In the genomic region with DNA sequence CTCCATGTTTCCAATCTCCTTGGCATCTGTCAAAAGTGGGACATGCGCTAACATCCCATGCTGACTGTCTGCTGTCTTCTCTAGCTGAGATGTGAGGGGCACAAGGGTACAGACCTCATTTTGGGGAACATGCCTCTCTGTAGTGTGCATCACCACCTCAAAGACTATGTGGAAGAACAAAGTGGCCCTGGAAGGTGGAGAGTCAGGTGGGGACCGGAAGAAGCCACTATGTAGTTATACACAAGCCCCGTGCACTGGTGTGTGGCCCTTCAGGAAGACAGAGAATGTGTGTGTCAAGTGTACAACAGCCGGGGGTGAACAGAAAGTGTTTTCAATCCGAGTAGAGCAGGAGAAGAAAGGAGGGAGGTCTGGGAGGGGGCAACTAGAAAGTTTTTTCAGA, we compare ENCODE assay signal across 24 mouse cellular contexts. TPM values are rescaled to one million over a fixed set of nuclear protein-coding genes. Genes with fewer than 3 reads are reported as not detected.
DNase-seq lines count a peak whose midpoint lies in the region; ATAC-seq and TF ChIP-seq lines count a peak whose summit lies in the region.
"Had no signal": no experiment of that assay in that cellular context is flagged by ENCODE, and none has a peak within 500 bp of the region (broad histone marks: within the 10 kb centered on the region; RNA-seq: fewer than 3 reads in every experiment).

No protein-coding gene starts in this region.

- DNase-seq in CD4-positive, CD25-positive, alpha-beta regulatory T cell, adult 2 months (ENCODE audit: low read depth, low spot score): peak; percentile 5
- DNase-seq in limb, embryonic 10.5 days (ENCODE audit: low spot score): no peak
- DNase-seq in thymus, postnatal 0 days (ENCODE audit: low spot score): peak; percentile 77
- DNase-seq in thymus, postnatal 36 days: peak; percentile 10 to 53
- no peak for DNase-seq in lung, postnatal 0 days (ENCODE audit: low spot score)
- DNase-seq in embryo, embryonic 9.5 days (ENCODE audit: extremely low spot score): no peak
- no peak for DNase-seq in adrenal gland, adult (ENCODE audit: inconsistent age in 2 of 2, low spot score in 1 of 2)
- DNase-seq: adrenal gland, postnatal 14 days; B cell, adult 2 months; cerebellum, adult 18-20 months; cerebellum, postnatal 10 days; gastrocnemius, postnatal 25 days; heart, postnatal 4 days had no signal

- no peak for TF ChIP-seq CTCF in lung, postnatal 0 days (IDR thresholded peaks at IDR 0.05)

- H3K4me3 ChIP-seq in limb, embryonic 10.5 days: no peak overlapping the region
- no peak overlapping the region for H3K4me3 ChIP-seq in lung, postnatal 0 days (ENCODE audit: low read depth, low read length)
- H3K4me3 ChIP-seq: embryonic facial prominence, embryonic 15.5 days; erythroblast, embryonic 14.5 days; forebrain, embryonic 10.5 days; heart, embryonic 12.5 days; hindbrain, embryonic 12.5 days had no signal

- no peak for ATAC-seq in CD4-positive, CD25-positive, alpha-beta regulatory T cell, adult 4 months
- ATAC-seq in lung, postnatal 0 days: no peak
- ATAC-seq: forebrain, embryonic 16.5 days; hindbrain, embryonic 16.5 days; inflammation-experienced regulatory T-cells, adult 6 months had no signal

- WGBS in limb, embryonic 10.5 days: 91% methylated on average over 5 of the region's 5 CpGs
- 66% methylated on average over 5 of the region's 5 CpGs for WGBS in lung, postnatal 0 days

- peaks cover 8% of the 10 kb centered on the region; the same call in 1 of the 2 replicates for H3K27me3 ChIP-seq in limb, embryonic 10.5 days (ENCODE audit: low read depth, poor library complexity, severe bottlenecking)
- H3K27me3 ChIP-seq in lung, postnatal 0 days (replicated peaks; ENCODE audit: insufficient read depth, low read length): no peaks in the 10 kb centered on the region
- H3K27me3 ChIP-seq: heart, embryonic 12.5 days had no signal

- H3K4me1 ChIP-seq in limb, embryonic 10.5 days: peaks cover 28% of the 10 kb centered on the region
- H3K4me1 ChIP-seq in lung, postnatal 0 days (ENCODE audit: insufficient read depth, low read depth, low read length): no peaks in the 10 kb centered on the region

- 0 out of 2 replicates have a peak overlapping the region, but pooled peaks have one; percentile 3 for H3K27ac ChIP-seq in limb, embryonic 10.5 days
- H3K27ac ChIP-seq in lung, postnatal 0 days (ENCODE audit: low read length): no peak overlapping the region
- H3K27ac ChIP-seq: embryonic facial prominence, embryonic 15.5 days; forebrain, embryonic 10.5 days; hindbrain, embryonic 12.5 days had no signal

- TF ChIP-seq EP300 in lung, postnatal 0 days (IDR thresholded peaks at IDR 0.05): no peak

- H3K4me2 ChIP-seq in lung, postnatal 0 days (replicated peaks; ENCODE audit: low read depth, low read length): no peak overlapping the region
- H3K4me2 ChIP-seq: embryonic facial prominence, embryonic 15.5 days; heart, embryonic 12.5 days; hindbrain, embryonic 12.5 days had no signal

- no peak overlapping the region for H3K9ac ChIP-seq in lung, postnatal 0 days (replicated peaks; ENCODE audit: low read depth)
- H3K9ac ChIP-seq: embryonic facial prominence, embryonic 15.5 days; heart, embryonic 12.5 days; hindbrain, embryonic 12.5 days had no signal

- H3K9me3 ChIP-seq in limb, embryonic 10.5 days (replicated peaks): no peaks in the 10 kb centered on the region
- H3K9me3 ChIP-seq in lung, postnatal 0 days (ENCODE audit: low read length): no peaks in the 10 kb centered on the region
- H3K9me3 ChIP-seq: embryonic facial prominence, embryonic 15.5 days; forebrain, embryonic 10.5 days; G1E; heart, embryonic 12.5 days; hindbrain, embryonic 12.5 days had no signal

- H3K36me3 ChIP-seq in limb, embryonic 10.5 days: 0 out of 2 replicates have a peak, but pooled peaks cover 4% of the 10 kb centered on the region
- H3K36me3 ChIP-seq in lung, postnatal 0 days (ENCODE audit: insufficient read depth, low read length): peaks cover 12% of the 10 kb centered on the region; the same call in 1 of the 2 replicates
- H3K36me3 ChIP-seq: forebrain, embryonic 10.5 days; hindbrain, embryonic 12.5 days had no signal

RNA-seq across cellular contexts. Expression of a gene that starts 47.5 kb away (rescaled TPM):
- polyA plus RNA-seq in CD4-positive, CD25-positive, alpha-beta regulatory T cell, adult 4 months (2017; shearing (Covaris generic)): under 1 TPM in 1 of 2 experiments, not detected in 1; 0.16 TPM
- polyA plus RNA-seq in limb, embryonic 10.5 days (2016; fragmentation: Nextera tagmentation; extraction: Ambion mirVana): not detected in 2 replicates
- 3.3 and 3.4 TPM in 2 replicates for polyA plus RNA-seq in thymus, postnatal 0 days (2015; fragmentation: Nextera tagmentation; extraction: Ambion mirVana)
- polyA plus RNA-seq in lung, postnatal 0 days (2015; fragmentation: Nextera tagmentation; extraction: Ambion mirVana): 0.98 and 1.5 TPM in 2 replicates
- polyA plus RNA-seq: embryonic facial prominence, embryonic 11.5 days; forebrain, embryonic 10.5 days; forebrain, embryonic 16.5 days; G1E; heart, embryonic 12.5 days had no signal

Comparison
In these comparisons a context has a peak if more than half of its experiments do, and no peak if none do; other contexts are left out.
1. DNase-seq: peak in CD4-positive, CD25-positive, alpha-beta regulatory T cell, adult 2 months (single experiment), thymus, postnatal 0 days (single experiment) and thymus, postnatal 36 days (2 of 2); none in limb, embryonic 10.5 days (single experiment), lung, postnatal 0 days (single experiment), embryo, embryonic 9.5 days (single experiment) and adrenal gland, adult (0 of 2).